ENCODE assay signal across 21 mouse cellular contexts in genomic region chr8:47914946-47915345, GRCm38 (mm10).
DNase-seq lines count a peak whose midpoint lies in the region; ATAC-seq and TF ChIP-seq lines count a peak whose summit lies in the region.
"Had no signal": no experiment of that assay in that cellular context is flagged by ENCODE, and none has a peak within 500 bp of the region (broad histone marks: within the 10 kb centered on the region; RNA-seq: fewer than 3 reads in every experiment).

No protein-coding gene starts in this region.

- peak; percentile 30; the same call in 1 of the 2 replicates for ATAC-seq in hindbrain, embryonic 15.5 days (ENCODE audit: low FRiP score, low read depth)
- no peak for ATAC-seq in hindbrain, embryonic 14.5 days (ENCODE audit: low FRiP score)
- ATAC-seq in kidney, postnatal 0 days (replicated peaks; ENCODE audit: low FRiP score, low read depth) = no peak; the same call in 1 of the 2 replicates
- ATAC-seq: activated CD4-positive, CD25-positive, alpha-beta regulatory T cell, adult 4 months had no signal

- H3K27me3 ChIP-seq in hindbrain, embryonic 15.5 days = no peaks in the 10 kb centered on the region
- no peaks in the 10 kb centered on the region for H3K27me3 ChIP-seq in hindbrain, embryonic 14.5 days (ENCODE audit: control insufficient read depth, insufficient read depth, low read length)
- H3K27me3 ChIP-seq in kidney, postnatal 0 days (ENCODE audit: insufficient read depth, low read length) = no peaks in the 10 kb centered on the region
- H3K27me3 ChIP-seq: embryonic facial prominence, embryonic 15.5 days; liver, embryonic 13.5 days; neural tube, embryonic 12.5 days had no signal

- no peak overlapping the region for H3K4me3 ChIP-seq in hindbrain, embryonic 15.5 days
- H3K4me3 ChIP-seq in hindbrain, embryonic 14.5 days (replicated peaks; ENCODE audit: low read length) = no peak overlapping the region
- no peak overlapping the region for H3K4me3 ChIP-seq in kidney, postnatal 0 days (replicated peaks; ENCODE audit: low read depth, low read length)
- H3K4me3 ChIP-seq: embryonic facial prominence, embryonic 15.5 days; left cerebral cortex, adult 2 months; liver, embryonic 13.5 days; megakaryocyte, embryonic 14.5 days; neural tube, embryonic 12.5 days had no signal

- H3K27ac ChIP-seq in hindbrain, embryonic 15.5 days (replicated peaks) = no peak overlapping the region
- H3K27ac ChIP-seq in hindbrain, embryonic 14.5 days = no peak overlapping the region
- peak overlapping the region; percentile 31 for H3K27ac ChIP-seq in kidney, postnatal 0 days
- H3K27ac ChIP-seq: embryonic facial prominence, embryonic 15.5 days; left cerebral cortex, adult 2 months; liver, embryonic 13.5 days; neural tube, embryonic 12.5 days had no signal

- DNase-seq in heart, adult 11 months = peak; percentile 83
- no peak for DNase-seq in heart, adult 9 months (ENCODE audit: low spot score in 2 of 2)
- DNase-seq in hindbrain, embryonic 14.5 days (ENCODE audit: low spot score) = no peak
- DNase-seq in kidney, postnatal 0 days (ENCODE audit: low spot score) = no peak
- DNase-seq in kidney, adult 11 months = no peak
- no peak for DNase-seq in layer of hippocampus, postnatal 25 days (ENCODE audit: extremely low spot score in 1 of 2, low spot score in 1 of 2)
- DNase-seq: adrenal gland, adult 8-10 months; cerebellum, adult 18-20 months; cerebellum, postnatal 14 days; kidney, adult 18-20 months; layer of hippocampus, adult 9-11 months; liver, embryonic 13.5 days; lung, adult 2 months; midbrain, embryonic 14.5 days; right cerebral cortex, postnatal 14 days had no signal

- 90% methylated on average over 7 of the region's 7 CpGs for WGBS in hindbrain, embryonic 15.5 days
- 93% methylated on average over 7 of the region's 7 CpGs for WGBS in hindbrain, embryonic 14.5 days
- WGBS in kidney, postnatal 0 days = 75% methylated on average over 7 of the region's 7 CpGs

- no peak overlapping the region for H3K9ac ChIP-seq in hindbrain, embryonic 15.5 days
- H3K9ac ChIP-seq in hindbrain, embryonic 14.5 days = no peak overlapping the region
- H3K9ac ChIP-seq in kidney, postnatal 0 days (ENCODE audit: low read depth, low read length) = no peak overlapping the region
- H3K9ac ChIP-seq: embryonic facial prominence, embryonic 15.5 days; liver, embryonic 13.5 days; neural tube, embryonic 12.5 days had no signal

- no peak overlapping the region for H3K4me2 ChIP-seq in hindbrain, embryonic 15.5 days
- no peak overlapping the region for H3K4me2 ChIP-seq in hindbrain, embryonic 14.5 days (replicated peaks)
- H3K4me2 ChIP-seq in kidney, postnatal 0 days (ENCODE audit: low read length) = no peak overlapping the region
- H3K4me2 ChIP-seq: embryonic facial prominence, embryonic 15.5 days; liver, embryonic 13.5 days; neural tube, embryonic 12.5 days had no signal

- TF ChIP-seq CTCF in kidney, postnatal 0 days (IDR thresholded peaks at IDR 0.05; ENCODE audit: low read depth) = no peak

- no peaks in the 10 kb centered on the region for H3K36me3 ChIP-seq in hindbrain, embryonic 15.5 days
- no peaks in the 10 kb centered on the region for H3K36me3 ChIP-seq in hindbrain, embryonic 14.5 days (replicated peaks; ENCODE audit: control insufficient read depth, insufficient read depth)
- peaks cover 7% of the 10 kb centered on the region; the same call in 1 of the 2 replicates for H3K36me3 ChIP-seq in kidney, postnatal 0 days (ENCODE audit: insufficient read depth, low read length)
- H3K36me3 ChIP-seq: neural tube, embryonic 12.5 days had no signal

- 0 out of 2 replicates have a peak, but pooled peaks cover 5% of the 10 kb centered on the region for H3K4me1 ChIP-seq in hindbrain, embryonic 15.5 days (replicated peaks)
- H3K4me1 ChIP-seq in hindbrain, embryonic 14.5 days (replicated peaks; ENCODE audit: control insufficient read depth, insufficient read depth, low read length) = peaks cover 8% of the 10 kb centered on the region
- peaks cover 19% of the 10 kb centered on the region; the same call in 1 of the 2 replicates for H3K4me1 ChIP-seq in kidney, postnatal 0 days (replicated peaks; ENCODE audit: insufficient read depth, low read length)
- H3K4me1 ChIP-seq: embryonic facial prominence, embryonic 15.5 days; neural tube, embryonic 12.5 days had no signal

- H3K9me3 ChIP-seq in hindbrain, embryonic 15.5 days = no peaks in the 10 kb centered on the region
- peaks cover under 1% of the 10 kb centered on the region for H3K9me3 ChIP-seq in hindbrain, embryonic 14.5 days (ENCODE audit: control insufficient read depth, low read length)
- H3K9me3 ChIP-seq in kidney, postnatal 0 days (replicated peaks; ENCODE audit: low read length) = no peaks in the 10 kb centered on the region
- H3K9me3 ChIP-seq: embryonic facial prominence, embryonic 15.5 days; liver, embryonic 13.5 days; neural tube, embryonic 12.5 days had no signal
